Mouse (Mus musculus): Measurements from ENCODE around the gene Nbl1. TPM values are rescaled to one million over a fixed set of nuclear protein-coding genes. Genes with fewer than 3 reads are reported as not detected.

The Nbl1 gene
- polyA plus RNA-seq, 1 experiment from 2014 or later = 57.4 TPM

- no peak overlapping the region for H3K9ac ChIP-seq (ENCODE audit: low read length)
- H3K36me3 ChIP-seq (ENCODE audit: control insufficient read depth, insufficient read depth, low read length) = no peaks in the 10 kb centered on the region
- no peak overlapping the region for H3K4me3 ChIP-seq (ENCODE audit: low read length)
- no peaks in the 10 kb centered on the region for H3K4me1 ChIP-seq (replicated peaks; ENCODE audit: control insufficient read depth, insufficient read depth, low read length)
- ATAC-seq (ENCODE audit: low read depth) = no peak
- no peak overlapping the region for H3K27ac ChIP-seq (ENCODE audit: low read length)
- no peaks in the 10 kb centered on the region for H3K9me3 ChIP-seq (ENCODE audit: control insufficient read depth, low read length)
- no peak overlapping the region for H3K4me2 ChIP-seq (ENCODE audit: low read depth, low read length)
- no peaks in the 10 kb centered on the region for H3K27me3 ChIP-seq (ENCODE audit: control insufficient read depth, insufficient read depth, low read depth, low read length)
- 61% methylated on average over 5 of the region's 5 CpGs for WGBS
These were observed 35.5 kb downstream of the Nbl1 start for GRCm38 (mm10) chr4:139057291-139057690.

GRCm38 (mm10) chr4:139055744-139056143 lies 37.0 kb downstream of the Nbl1 start:
- no peak overlapping the region for H3K4me2 ChIP-seq (ENCODE audit: low read depth, low read length)
- no peak for ATAC-seq (ENCODE audit: low read depth)
- WGBS = 60% methylated on average over 3 of the region's 3 CpGs
- H3K27ac ChIP-seq (ENCODE audit: low read length) = no peak overlapping the region
- H3K27me3 ChIP-seq (ENCODE audit: control insufficient read depth, insufficient read depth, low read depth, low read length) = no peaks in the 10 kb centered on the region
- no peaks in the 10 kb centered on the region for H3K36me3 ChIP-seq (ENCODE audit: control insufficient read depth, insufficient read depth, low read length)
- no peak overlapping the region for H3K4me3 ChIP-seq (ENCODE audit: low read length)
- H3K9ac ChIP-seq (ENCODE audit: low read length) = no peak overlapping the region
- no peaks in the 10 kb centered on the region for H3K4me1 ChIP-seq (replicated peaks; ENCODE audit: control insufficient read depth, insufficient read depth, low read length)
- H3K9me3 ChIP-seq (ENCODE audit: control insufficient read depth, low read length) = no peaks in the 10 kb centered on the region

- 70% methylated on average over 4 of the region's 4 CpGs for WGBS
- no peaks in the 10 kb centered on the region for H3K36me3 ChIP-seq (ENCODE audit: control insufficient read depth, insufficient read depth, low read length)
- no peak overlapping the region for H3K4me2 ChIP-seq (ENCODE audit: low read depth, low read length)
- H3K9me3 ChIP-seq (ENCODE audit: control insufficient read depth, low read length) = no peaks in the 10 kb centered on the region
- H3K27ac ChIP-seq (ENCODE audit: low read length) = no peak overlapping the region
- H3K4me1 ChIP-seq (replicated peaks; ENCODE audit: control insufficient read depth, insufficient read depth, low read length) = no peaks in the 10 kb centered on the region
- H3K4me3 ChIP-seq (ENCODE audit: low read length) = no peak overlapping the region
- no peak overlapping the region for H3K9ac ChIP-seq (ENCODE audit: low read length)
- no peaks in the 10 kb centered on the region for H3K27me3 ChIP-seq (ENCODE audit: control insufficient read depth, insufficient read depth, low read depth, low read length)
- no peak for ATAC-seq (ENCODE audit: low read depth)
These were observed 37.5 kb downstream of the Nbl1 start for GRCm38 (mm10) chr4:139055336-139055735.

- Histone ChIP-seq H3K27ac (ENCODE audit: low read length) (no peak overlapping the region), H3K4me1 (replicated peaks; ENCODE audit: control insufficient read depth, insufficient read depth, low read length) (no peaks in the 10 kb centered on the region), H3K36me3 (ENCODE audit: control insufficient read depth, insufficient read depth, low read length) (no peaks in the 10 kb centered on the region), H3K9me3 (ENCODE audit: control insufficient read depth, low read length) (no peaks in the 10 kb centered on the region), H3K9ac (ENCODE audit: low read length) (no peak overlapping the region), H3K4me2 (ENCODE audit: low read depth, low read length) (no peak overlapping the region), H3K4me3 (ENCODE audit: low read length) (no peak overlapping the region), H3K27me3 (ENCODE audit: control insufficient read depth, insufficient read depth, low read depth, low read length) (no peaks in the 10 kb centered on the region)
- WGBS = 49% methylated on average over 9 of the region's 9 CpGs
- no peak for ATAC-seq (ENCODE audit: low read depth)
These were observed 38.4 kb downstream of the Nbl1 start for GRCm38 (mm10) chr4:139054300-139054923.

- H3K4me3 ChIP-seq (ENCODE audit: low read length) = no peak overlapping the region
- WGBS = 42% methylated on average over 5 of the region's 5 CpGs
- H3K27ac ChIP-seq (ENCODE audit: low read length) = no peak overlapping the region
- ATAC-seq (ENCODE audit: low read depth) = no peak
- no peaks in the 10 kb centered on the region for H3K36me3 ChIP-seq (ENCODE audit: control insufficient read depth, insufficient read depth, low read length)
- no peak overlapping the region for H3K9ac ChIP-seq (ENCODE audit: low read length)
- H3K4me1 ChIP-seq (replicated peaks; ENCODE audit: control insufficient read depth, insufficient read depth, low read length) = no peaks in the 10 kb centered on the region
- no peak overlapping the region for H3K4me2 ChIP-seq (ENCODE audit: low read depth, low read length)
- H3K27me3 ChIP-seq (ENCODE audit: control insufficient read depth, insufficient read depth, low read depth, low read length) = no peaks in the 10 kb centered on the region
- H3K9me3 ChIP-seq (ENCODE audit: control insufficient read depth, low read length) = no peaks in the 10 kb centered on the region
These were observed 39.4 kb downstream of the Nbl1 start for GRCm38 (mm10) chr4:139053391-139053790.

DNA sequence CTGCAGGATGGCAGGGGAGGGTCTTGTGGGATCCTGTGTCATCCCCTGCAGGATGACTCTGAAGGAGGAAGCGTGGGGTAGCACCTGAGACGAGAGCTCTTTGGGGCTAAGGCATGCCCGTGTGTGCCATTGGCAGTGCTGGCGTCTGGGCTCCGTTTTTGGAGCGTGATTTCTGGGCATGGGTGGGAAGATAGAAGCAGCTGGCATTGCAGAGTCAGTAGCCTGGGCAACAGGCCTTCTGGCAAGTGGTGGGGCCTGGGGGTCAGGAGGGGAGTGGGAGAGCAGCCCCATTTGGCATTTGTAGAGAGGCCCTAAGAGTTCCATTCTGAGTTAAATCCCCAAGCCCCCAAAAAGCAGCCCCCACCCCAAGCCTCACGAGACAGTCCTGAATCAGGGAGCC lies 40.0 kb downstream of the Nbl1 start:
- Histone ChIP-seq H3K4me2 (ENCODE audit: low read depth, low read length) (no peak overlapping the region), H3K4me1 (replicated peaks; ENCODE audit: control insufficient read depth, insufficient read depth, low read length) (no peaks in the 10 kb centered on the region), H3K27ac (ENCODE audit: low read length) (no peak overlapping the region), H3K9me3 (ENCODE audit: control insufficient read depth, low read length) (no peaks in the 10 kb centered on the region), H3K36me3 (ENCODE audit: control insufficient read depth, insufficient read depth, low read length) (no peaks in the 10 kb centered on the region), H3K27me3 (ENCODE audit: control insufficient read depth, insufficient read depth, low read depth, low read length) (no peaks in the 10 kb centered on the region), H3K9ac (ENCODE audit: low read length) (no peak overlapping the region), H3K4me3 (ENCODE audit: low read length) (no peak overlapping the region)
- no peak for ATAC-seq (ENCODE audit: low read depth)
- WGBS = 75% methylated on average over 7 of the region's 7 CpGs

GRCm38 (mm10) chr4:139048518-139048917 lies 44.3 kb downstream of the Nbl1 start:
- 69% methylated on average over 6 of the region's 6 CpGs for WGBS
- ATAC-seq (ENCODE audit: low read depth) = no peak
- H3K27ac ChIP-seq (ENCODE audit: low read length) = no peak overlapping the region

GRCm38 (mm10) chr4:139046354-139046753 lies 46.4 kb downstream of the Nbl1 start:
- H3K9ac ChIP-seq (ENCODE audit: low read length) = no peak overlapping the region
- H3K9me3 ChIP-seq (ENCODE audit: control insufficient read depth, low read length) = no peaks in the 10 kb centered on the region
- H3K27ac ChIP-seq (ENCODE audit: low read length) = no peak overlapping the region
- no peak overlapping the region for H3K4me2 ChIP-seq (ENCODE audit: low read depth, low read length)
- no peaks in the 10 kb centered on the region for H3K36me3 ChIP-seq (ENCODE audit: control insufficient read depth, insufficient read depth, low read length)
- no peak overlapping the region for H3K4me3 ChIP-seq (ENCODE audit: low read length)
- WGBS = 68% methylated on average over 5 of the region's 5 CpGs
- ATAC-seq (ENCODE audit: low read depth) = no peak
- no peaks in the 10 kb centered on the region for H3K4me1 ChIP-seq (replicated peaks; ENCODE audit: control insufficient read depth, insufficient read depth, low read length)
- no peaks in the 10 kb centered on the region for H3K27me3 ChIP-seq (ENCODE audit: control insufficient read depth, insufficient read depth, low read depth, low read length)

More at GRCm38 (mm10) chr4:139048518-139048917, 44.3 kb downstream of the Nbl1 start:
- no peak overlapping the region for H3K4me2 ChIP-seq (ENCODE audit: low read depth, low read length)
- H3K4me3 ChIP-seq (ENCODE audit: low read length) = no peak overlapping the region
- H3K9me3 ChIP-seq (ENCODE audit: control insufficient read depth, low read length) = no peaks in the 10 kb centered on the region
- H3K4me1 ChIP-seq (replicated peaks; ENCODE audit: control insufficient read depth, insufficient read depth, low read length) = no peaks in the 10 kb centered on the region
- no peaks in the 10 kb centered on the region for H3K27me3 ChIP-seq (ENCODE audit: control insufficient read depth, insufficient read depth, low read depth, low read length)
- no peak overlapping the region for H3K9ac ChIP-seq (ENCODE audit: low read length)
- no peaks in the 10 kb centered on the region for H3K36me3 ChIP-seq (ENCODE audit: control insufficient read depth, insufficient read depth, low read length)

GRCm38 (mm10) chr4:139044566-139044965 lies 48.2 kb downstream of the Nbl1 start:
- Histone ChIP-seq H3K9me3 (ENCODE audit: control insufficient read depth, low read length) (no peaks in the 10 kb centered on the region), H3K4me2 (ENCODE audit: low read depth, low read length) (no peak overlapping the region), H3K27me3 (ENCODE audit: control insufficient read depth, insufficient read depth, low read depth, low read length) (peaks cover 4% of the 10 kb centered on the region; the same call in 1 of the 2 replicates), H3K4me3 (ENCODE audit: low read length) (no peak overlapping the region), H3K27ac (ENCODE audit: low read length) (no peak overlapping the region), H3K9ac (ENCODE audit: low read length) (no peak overlapping the region), H3K36me3 (ENCODE audit: control insufficient read depth, insufficient read depth, low read length) (no peaks in the 10 kb centered on the region), H3K4me1 (replicated peaks; ENCODE audit: control insufficient read depth, insufficient read depth, low read length) (no peaks in the 10 kb centered on the region)
- ATAC-seq (ENCODE audit: low read depth) = no peak
- 89% methylated on average over 5 of the region's 5 CpGs for WGBS

GRCm38 (mm10) chr4:139043600-139043999 lies 49.2 kb downstream of the Nbl1 start:
- Histone ChIP-seq H3K4me3 (ENCODE audit: low read length) (no peak overlapping the region), H3K27ac (ENCODE audit: low read length) (no peak overlapping the region), H3K4me2 (ENCODE audit: low read depth, low read length) (no peak overlapping the region), H3K9ac (ENCODE audit: low read length) (no peak overlapping the region), H3K36me3 (ENCODE audit: control insufficient read depth, insufficient read depth, low read length) (no peaks in the 10 kb centered on the region), H3K27me3 (ENCODE audit: control insufficient read depth, insufficient read depth, low read depth, low read length) (peaks cover 5% of the 10 kb centered on the region; the same call in 1 of the 2 replicates), H3K9me3 (ENCODE audit: control insufficient read depth, low read length) (no peaks in the 10 kb centered on the region), H3K4me1 (replicated peaks; ENCODE audit: control insufficient read depth, insufficient read depth, low read length) (no peaks in the 10 kb centered on the region)
- 81% methylated on average over 2 of the region's 2 CpGs for WGBS
- ATAC-seq (ENCODE audit: low read depth) = no peak
